Mouse (Mus musculus) kidney, embryonic 14.5 days (tissue): ENCODE results near the gene Ppp1r9a. TPM values are rescaled to one million over a fixed set of nuclear protein-coding genes. Genes with fewer than 3 reads are reported as not detected.

Source experiments
- ATAC-seq: fragments of 200-750 bp; cut with Nextera tagmentation; 2 replicates; pipeline ENCODE4 v1.8.0; 2017; ENCODE audit warnings: moderate number of reproducible peaks, mild to moderate bottlenecking, moderate TSS enrichment, moderate library complexity; ENCODE audit not compliant: low FRiP score, low TSS enrichment
- H3K27ac ChIP-seq: fragments of 300-500 bp; sonication (generic); 2 replicates; pipeline ENCODE4 v1.5.1; 2014; ENCODE audit warnings: low read depth, mild to moderate bottlenecking, low read length, moderate library complexity, mixed read lengths
- H3K27me3 ChIP-seq: fragments of 300-500 bp; sonication (generic); 2 replicates; pipeline ENCODE4 v1.6.1; 2014; ENCODE audit warnings: mild to moderate bottlenecking, low read length; ENCODE audit not compliant: control insufficient read depth, insufficient read depth
- H3K36me3 ChIP-seq: fragments of 300-500 bp; sonication (generic); 2 replicates; pipeline ENCODE4 v1.6.1; 2014; ENCODE audit warnings: low read length, mixed read lengths; ENCODE audit not compliant: control insufficient read depth, insufficient read depth
- H3K4me1 ChIP-seq: fragments of 300-500 bp; sonication (generic); 2 replicates; pipeline ENCODE4 v1.6.1; 2014; ENCODE audit warnings: low read length, mixed read lengths; ENCODE audit not compliant: control insufficient read depth, insufficient read depth
- H3K4me2 ChIP-seq: fragments of 300-500 bp; sonication (generic); replicated peaks from 2 replicates; pipeline ENCODE4 v1.6.1; 2014; ENCODE audit warnings: low read depth, mild to moderate bottlenecking, low read length
- H3K4me3 ChIP-seq: fragments of 300-500 bp; sonication (generic); 2 replicates; pipeline ENCODE4 v1.5.1; 2014; ENCODE audit warnings: mild to moderate bottlenecking, low read length
- H3K9ac ChIP-seq: fragments of 300-500 bp; sonication (generic); 2 replicates; pipeline ENCODE4 v1.6.1; 2014; ENCODE audit warnings: low read depth, mild to moderate bottlenecking, low read length, moderate library complexity
- H3K9me3 ChIP-seq: fragments of 300-500 bp; sonication (generic); 2 replicates; pipeline ENCODE4 v1.6.1; 2016; ENCODE audit warnings: low read length; ENCODE audit not compliant: control insufficient read depth
- WGBS: fragments of 180-500 bp; shearing (Covaris S2); extraction: QIAGEN DNeasy Blood & Tissue Kit; methylation state at CpG from one replicate; pipeline ENCODE4 v1.1.7; 2014; 5-methylcytosine and 5-hydroxymethylcytosine counted together
- polyA plus RNA-seq: library from polyadenylated mRNA; unstranded; fragments of >200 nt; fragmentation: Nextera tagmentation; extraction: Ambion mirVana; gene quantifications from 2 replicates; pipeline ENCODE4 v1.2.1, GENCODE M21; 2014

The Ppp1r9a gene
- polyA plus RNA-seq, 1 experiment from 2014 or later = 28.8 TPM

- Histone ChIP-seq H3K27ac (no peak overlapping the region), H3K36me3 (no peaks in the 10 kb centered on the region), H3K27me3 (no peaks in the 10 kb centered on the region), H3K4me2 (no peak overlapping the region), H3K4me1 (no peaks in the 10 kb centered on the region), H3K9me3 (peaks cover 2% of the 10 kb centered on the region; the same call in 1 of the 2 replicates), H3K9ac (no peak overlapping the region), H3K4me3 (no peak overlapping the region)
- WGBS = 97% methylated on average over 5 of the region's 5 CpGs
- ATAC-seq = no peak
Measured at GRCm38 (mm10) chr6:5198590-5198989, 295.9 kb downstream of the Ppp1r9a start.

GRCm38 (mm10) chr6:5199376-5199905 is 296.7 kb downstream of the Ppp1r9a start:
- Histone ChIP-seq H3K9ac (no peak overlapping the region), H3K4me1 (no peaks in the 10 kb centered on the region), H3K27me3 (no peaks in the 10 kb centered on the region), H3K4me2 (no peak overlapping the region), H3K9me3 (peaks cover 2% of the 10 kb centered on the region; the same call in 1 of the 2 replicates), H3K36me3 (no peaks in the 10 kb centered on the region), H3K4me3 (no peak overlapping the region), H3K27ac (no peak overlapping the region)
- no peak for ATAC-seq
- 83% methylated on average over 8 of the region's 8 CpGs for WGBS

- no peak for ATAC-seq
- WGBS = 80% methylated on average over 3 of the region's 3 CpGs
- Histone ChIP-seq H3K4me2 (no peak overlapping the region), H3K4me1 (no peaks in the 10 kb centered on the region), H3K36me3 (no peaks in the 10 kb centered on the region), H3K4me3 (no peak overlapping the region), H3K27me3 (no peaks in the 10 kb centered on the region), H3K9ac (no peak overlapping the region), H3K27ac (no peak overlapping the region), H3K9me3 (peaks cover 2% of the 10 kb centered on the region; the same call in 1 of the 2 replicates)
Measured at GRCm38 (mm10) chr6:5199916-5200315, 297.2 kb downstream of the Ppp1r9a start.

GRCm38 (mm10) chr6:5207817-5208216 is 305.1 kb downstream of the Ppp1r9a start:
- WGBS = 57% methylated on average over 2 of the region's 2 CpGs
- H3K4me2 ChIP-seq = no peak overlapping the region
- no peak overlapping the region for H3K4me3 ChIP-seq
- H3K9me3 ChIP-seq = no peaks in the 10 kb centered on the region
- no peak for ATAC-seq
- H3K9ac ChIP-seq = no peak overlapping the region
- H3K4me1 ChIP-seq = no peaks in the 10 kb centered on the region
- no peak overlapping the region for H3K27ac ChIP-seq
- no peaks in the 10 kb centered on the region for H3K36me3 ChIP-seq
- no peaks in the 10 kb centered on the region for H3K27me3 ChIP-seq

Other genes with a start within 250 kb of the Ppp1r9a start
- 35.4 and 40.1 TPM in 2 replicates for gene Sgce, start 155.7 kb upstream of the Ppp1r9a start, polyA plus RNA-seq
- 7.9 and 12.5 TPM in 2 replicates for gene Peg10, start 155.6 kb upstream of the Ppp1r9a start, polyA plus RNA-seq